Mouse (Mus musculus): ENCODE measurements around the gene Exoc3l4. TPM values are rescaled to one million over a fixed set of nuclear protein-coding genes. Genes with fewer than 3 reads are reported as not detected.

Gene Exoc3l4
- polyA plus RNA-seq, 1 experiment from 2014 or later = 15.5 TPM

DNA sequence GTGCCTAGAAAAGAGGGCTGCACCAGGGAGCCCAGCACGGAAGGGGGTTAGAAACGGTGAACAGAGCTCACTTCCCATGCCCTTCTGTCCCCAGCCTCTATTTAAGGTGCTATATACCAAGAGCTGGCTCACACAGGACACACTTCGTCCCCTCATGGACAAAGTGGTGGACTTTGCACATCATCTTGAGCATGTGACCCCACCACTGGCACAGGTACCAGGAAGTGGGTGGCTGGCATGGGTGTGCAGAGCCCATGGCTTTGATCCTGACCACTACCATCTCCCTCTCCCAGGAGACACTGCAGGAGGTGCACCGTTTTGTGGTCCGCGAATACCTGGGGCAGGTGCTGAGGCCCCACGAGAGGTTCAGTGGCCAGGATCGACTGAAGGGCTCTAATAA, 11.5 kb downstream of the Exoc3l4 start:
- H3K27me3 ChIP-seq = peaks cover 78% of the 10 kb centered on the region
- H3K4me3 ChIP-seq (replicated peaks) = no peak overlapping the region
- no peak overlapping the region for H3K9ac ChIP-seq
- 34% methylated on average over 8 of the region's 8 CpGs for WGBS (ENCODE audit: insufficient replicate concordance)
- 0 out of 2 replicates have a peak, but pooled peaks cover 6% of the 10 kb centered on the region for H3K36me3 ChIP-seq
- H3K4me1 ChIP-seq (replicated peaks) = peaks cover 84% of the 10 kb centered on the region
- no peaks in the 10 kb centered on the region for H3K9me3 ChIP-seq (replicated peaks)
- DNase-seq = no peak
- ATAC-seq (ENCODE audit: low read depth) = no peak
- no peak overlapping the region for H3K27ac ChIP-seq
- H3K4me2 ChIP-seq = peak overlapping the region; percentile 69

DNA sequence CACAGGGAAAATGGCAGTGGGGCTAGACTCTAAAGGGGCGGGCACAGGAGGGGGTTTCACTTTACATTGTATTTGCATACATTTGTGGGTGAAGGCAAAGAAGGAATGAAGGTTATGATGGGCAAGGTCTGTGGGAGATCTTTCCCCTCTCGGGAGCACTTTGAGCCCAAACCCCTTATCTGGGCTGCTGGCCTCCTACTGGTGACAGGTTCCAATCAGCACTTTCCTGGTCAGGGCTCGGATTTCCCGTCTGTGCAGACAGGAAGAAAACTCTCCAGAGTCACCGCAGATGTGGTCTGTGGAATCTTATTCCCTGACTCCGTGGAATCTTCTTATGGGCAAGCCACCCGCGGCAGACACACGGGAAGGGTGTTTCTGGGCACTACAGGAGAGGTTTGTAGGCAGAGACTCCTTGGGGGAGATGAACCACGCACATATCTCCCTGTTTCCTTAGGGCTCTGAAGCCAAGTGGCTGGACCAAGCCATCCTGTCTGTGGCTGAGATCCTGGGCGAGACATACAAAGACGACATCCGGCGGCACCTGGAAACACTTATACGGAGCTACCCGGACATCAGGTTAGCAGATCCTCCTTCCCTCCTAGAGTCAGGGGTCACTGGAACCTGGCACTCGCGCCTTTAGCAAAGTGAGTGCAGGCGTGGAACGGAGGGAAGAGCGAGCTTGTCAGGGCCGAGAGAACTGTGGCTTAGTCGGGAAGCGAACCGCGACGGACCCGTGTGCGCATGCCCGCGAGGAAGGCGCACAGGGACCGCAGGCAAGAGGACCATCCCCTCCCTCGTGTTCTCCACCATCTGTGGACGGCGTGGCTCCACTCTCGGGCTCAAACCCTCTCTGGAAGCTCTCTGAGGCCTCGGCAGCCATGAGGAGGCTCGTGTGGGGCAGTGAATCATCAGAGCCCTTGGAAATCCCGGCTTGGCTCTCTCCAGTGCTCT, 12.4 kb downstream of the Exoc3l4 start:
- no peak for DNase-seq
- ATAC-seq (ENCODE audit: low read depth) = no peak
- peaks cover 69% of the 10 kb centered on the region for H3K27me3 ChIP-seq

DNA sequence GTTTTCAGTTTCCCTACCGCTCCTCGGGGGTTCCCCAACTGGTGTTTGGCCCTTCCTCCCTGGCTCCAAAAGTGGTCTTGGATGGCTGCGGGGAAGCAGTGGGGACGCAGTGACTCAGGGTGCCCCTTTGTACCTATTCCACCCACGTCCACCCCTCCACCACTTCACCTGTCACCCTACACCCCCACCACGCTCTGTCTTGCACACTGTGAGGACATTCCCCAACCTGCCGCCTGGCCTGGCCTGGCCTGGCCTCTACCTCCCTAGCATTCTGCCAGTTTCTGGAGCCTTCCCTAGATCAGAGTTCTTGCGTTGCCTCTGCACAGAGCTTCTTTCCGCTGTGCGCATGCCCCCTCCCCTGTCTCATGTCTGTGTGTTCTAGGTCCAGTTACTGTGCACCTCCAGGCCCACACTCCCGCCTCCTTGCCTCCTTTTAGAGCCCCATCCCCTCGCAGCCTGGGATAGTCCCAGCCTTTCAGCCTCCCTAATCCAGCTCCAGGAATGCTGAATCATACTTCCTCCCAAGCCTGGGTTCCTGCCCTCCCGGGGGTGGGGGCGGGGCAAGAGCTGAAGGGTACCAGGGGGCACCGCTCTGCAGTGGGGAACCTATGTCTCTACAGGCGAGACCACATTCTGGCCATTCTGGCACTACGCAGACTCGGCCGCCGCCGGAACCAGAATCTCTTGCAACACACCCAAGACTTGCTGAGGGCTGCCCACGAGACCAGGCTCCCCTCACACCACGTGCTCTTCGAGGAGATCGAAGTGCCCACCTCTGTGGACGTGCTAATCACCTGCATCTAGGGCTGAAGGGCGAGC, 13.4 kb downstream of the Exoc3l4 start:
- Histone ChIP-seq H3K4me3 (replicated peaks) (peak overlapping the region; percentile 50), H3K27me3 (peaks cover 59% of the 10 kb centered on the region), H3K4me2 (peak overlapping the region; percentile 69), H3K27ac (peak overlapping the region; percentile 3; the same call in 1 of the 2 replicates), H3K4me1 (replicated peaks) (peaks cover 95% of the 10 kb centered on the region), H3K9me3 (replicated peaks) (no peaks in the 10 kb centered on the region), H3K9ac (peak overlapping the region; percentile 40; the same call in 1 of the 2 replicates), H3K36me3 (0 out of 2 replicates have a peak, but pooled peaks cover 3% of the 10 kb centered on the region)
- DNase-seq (no peak), ATAC-seq (ENCODE audit: low read depth) (no peak)
- 17% methylated on average over 27 of the region's 27 CpGs for WGBS (ENCODE audit: insufficient replicate concordance)

More for the DNA sequence above, 12.4 kb downstream of the Exoc3l4 start:
- peak overlapping the region; percentile 50 for H3K4me3 ChIP-seq (replicated peaks)
- peak overlapping the region; percentile 69 for H3K4me2 ChIP-seq
- H3K9ac ChIP-seq = peak overlapping the region; percentile 40
- WGBS (ENCODE audit: insufficient replicate concordance) = 2% methylated on average over 40 of the region's 40 CpGs
- 0 out of 2 replicates have a peak, but pooled peaks cover 3% of the 10 kb centered on the region for H3K36me3 ChIP-seq
- H3K4me1 ChIP-seq (replicated peaks) = peaks cover 85% of the 10 kb centered on the region
- H3K27ac ChIP-seq = no peak overlapping the region; the same call in 1 of the 2 replicates
- H3K9me3 ChIP-seq (replicated peaks) = no peaks in the 10 kb centered on the region

DNA sequence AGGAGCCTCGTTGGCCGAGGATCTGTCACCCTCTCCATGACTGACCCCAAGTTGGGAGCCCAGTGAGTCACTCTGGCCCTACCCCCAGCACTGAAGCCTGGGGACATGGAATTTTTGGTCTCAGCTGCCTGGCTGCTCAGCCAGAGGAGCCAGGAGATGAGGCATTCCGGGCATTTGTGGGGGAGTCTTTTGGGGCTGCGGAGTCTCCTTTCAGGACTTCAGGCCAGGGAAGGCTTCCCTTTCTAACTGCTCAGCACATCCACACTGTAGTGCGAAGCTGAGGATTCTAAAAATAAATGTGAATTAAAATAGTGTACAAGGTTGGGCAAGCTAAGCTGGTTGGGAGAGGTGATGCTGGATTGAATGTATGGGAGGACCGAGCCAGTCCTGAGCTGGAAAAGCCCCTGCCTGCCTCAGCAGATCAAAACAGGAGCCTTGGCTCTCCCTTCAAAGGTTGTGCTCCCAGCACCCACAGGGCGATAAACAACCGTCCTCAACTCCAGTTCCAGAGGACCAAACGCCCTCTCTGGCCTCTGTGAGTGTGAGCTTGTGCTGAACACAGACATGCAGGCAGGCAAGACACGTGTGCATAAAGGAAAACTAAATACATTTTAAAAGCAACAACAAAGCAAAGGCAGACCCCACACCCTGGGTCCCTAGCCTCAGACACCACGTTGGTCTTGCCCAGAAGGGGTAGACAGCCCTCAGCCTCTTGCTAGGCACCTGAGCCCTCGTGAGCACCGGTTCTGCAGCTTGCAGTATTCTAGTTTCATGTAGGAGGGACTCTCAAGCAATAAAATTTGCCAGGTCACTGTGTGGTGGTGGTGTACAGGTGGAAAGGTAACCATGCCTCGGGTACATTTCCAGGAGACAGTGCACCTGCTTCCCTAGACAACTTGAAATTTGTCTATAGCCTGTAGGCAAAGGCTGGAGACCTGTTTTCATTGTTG, 14.3 kb downstream of the Exoc3l4 start:
- Histone ChIP-seq H3K4me1 (replicated peaks) (peaks cover 96% of the 10 kb centered on the region), H3K9me3 (replicated peaks) (no peaks in the 10 kb centered on the region), H3K27ac (peak overlapping the region; percentile 32; the same call in 1 of the 2 replicates), H3K4me3 (replicated peaks) (no peak overlapping the region), H3K9ac (0 out of 2 replicates have a peak overlapping the region, but pooled peaks have one; percentile 40), H3K4me2 (no peak overlapping the region), H3K36me3 (0 out of 2 replicates have a peak, but pooled peaks cover 3% of the 10 kb centered on the region), H3K27me3 (peaks cover 51% of the 10 kb centered on the region)
- 47% methylated on average over 14 of the region's 14 CpGs for WGBS (ENCODE audit: insufficient replicate concordance)
- ATAC-seq (ENCODE audit: low read depth) (no peak), DNase-seq (no peak)

DNA sequence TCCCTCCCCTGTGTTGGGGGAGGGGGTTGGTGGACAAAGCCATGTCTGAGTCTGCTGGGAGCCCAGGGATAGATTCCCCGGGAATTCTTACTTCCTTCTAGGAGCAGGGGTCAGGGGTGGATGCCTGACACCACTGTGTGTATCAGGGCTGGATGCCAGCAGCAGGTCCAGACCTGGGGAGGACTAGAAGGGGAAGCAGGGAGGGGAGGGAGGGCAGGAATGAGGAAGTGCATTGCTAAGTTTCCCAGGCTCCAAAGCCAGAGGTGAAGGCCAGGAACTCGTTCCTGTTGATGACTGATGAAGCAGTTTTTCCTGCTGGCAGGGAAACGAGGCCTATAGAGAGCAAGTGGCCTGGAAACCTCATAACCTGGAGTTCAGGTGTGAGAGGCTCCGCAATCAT, 15.3 kb downstream of the Exoc3l4 start:
- no peak overlapping the region for H3K4me3 ChIP-seq (replicated peaks)
- 0 out of 2 replicates have a peak overlapping the region, but pooled peaks have one; percentile 6 for H3K9ac ChIP-seq
- no peak for ATAC-seq (ENCODE audit: low read depth)
- peak overlapping the region; percentile 75 for H3K27ac ChIP-seq
- no peak overlapping the region for H3K4me2 ChIP-seq
- 0 out of 2 replicates have a peak, but pooled peaks cover 2% of the 10 kb centered on the region for H3K36me3 ChIP-seq
- 41% methylated on average over 4 of the region's 4 CpGs for WGBS (ENCODE audit: insufficient replicate concordance)
- no peak for DNase-seq
- peaks cover 100% of the 10 kb centered on the region for H3K4me1 ChIP-seq (replicated peaks)
- H3K9me3 ChIP-seq (replicated peaks) = no peaks in the 10 kb centered on the region
- peaks cover 47% of the 10 kb centered on the region for H3K27me3 ChIP-seq

DNA sequence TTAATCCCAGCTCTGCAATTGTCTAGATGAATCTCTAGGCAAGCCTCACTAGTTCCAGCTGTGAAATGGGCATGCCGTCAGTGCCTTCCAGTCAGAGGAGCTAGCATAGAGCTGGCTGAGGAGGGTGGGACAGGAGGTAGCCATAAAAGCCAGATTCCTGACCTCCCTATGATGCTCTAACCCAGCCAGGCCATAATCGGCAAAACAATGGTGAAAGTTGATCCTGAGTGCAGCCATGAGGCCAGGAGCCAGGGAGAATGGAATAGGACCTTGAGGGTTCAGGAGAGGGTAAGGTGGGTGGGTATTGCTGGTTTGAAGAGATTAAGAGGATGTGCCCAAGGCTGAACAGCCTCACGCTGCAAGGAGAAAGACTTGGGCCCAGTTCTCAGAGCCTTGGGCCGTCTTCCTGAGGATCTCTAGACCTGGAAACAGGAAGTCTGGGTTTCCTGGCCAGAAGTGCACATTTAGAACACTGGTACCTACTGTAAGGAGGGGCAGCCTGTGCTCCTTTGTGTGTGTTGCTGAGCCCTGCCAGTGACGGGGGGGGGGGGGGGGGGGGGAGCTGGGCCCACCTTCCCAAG, 16.0 kb downstream of the Exoc3l4 start:
- no peak overlapping the region for H3K4me3 ChIP-seq (replicated peaks)
- no peaks in the 10 kb centered on the region for H3K36me3 ChIP-seq
- no peaks in the 10 kb centered on the region for H3K9me3 ChIP-seq (replicated peaks)
- WGBS (ENCODE audit: insufficient replicate concordance) = 47% methylated on average over 4 of the region's 5 CpGs
- 0 out of 2 replicates have a peak overlapping the region, but pooled peaks have one; percentile 22 for H3K4me2 ChIP-seq
- peak overlapping the region; percentile 75 for H3K27ac ChIP-seq
- ATAC-seq (ENCODE audit: low read depth) = no peak; the same call in 1 of the 2 replicates
- peaks cover 100% of the 10 kb centered on the region for H3K4me1 ChIP-seq (replicated peaks)
- H3K27me3 ChIP-seq = peaks cover 39% of the 10 kb centered on the region
- no peak for DNase-seq
- peak overlapping the region; percentile 46; the same call in 1 of the 2 replicates for H3K9ac ChIP-seq

DNA sequence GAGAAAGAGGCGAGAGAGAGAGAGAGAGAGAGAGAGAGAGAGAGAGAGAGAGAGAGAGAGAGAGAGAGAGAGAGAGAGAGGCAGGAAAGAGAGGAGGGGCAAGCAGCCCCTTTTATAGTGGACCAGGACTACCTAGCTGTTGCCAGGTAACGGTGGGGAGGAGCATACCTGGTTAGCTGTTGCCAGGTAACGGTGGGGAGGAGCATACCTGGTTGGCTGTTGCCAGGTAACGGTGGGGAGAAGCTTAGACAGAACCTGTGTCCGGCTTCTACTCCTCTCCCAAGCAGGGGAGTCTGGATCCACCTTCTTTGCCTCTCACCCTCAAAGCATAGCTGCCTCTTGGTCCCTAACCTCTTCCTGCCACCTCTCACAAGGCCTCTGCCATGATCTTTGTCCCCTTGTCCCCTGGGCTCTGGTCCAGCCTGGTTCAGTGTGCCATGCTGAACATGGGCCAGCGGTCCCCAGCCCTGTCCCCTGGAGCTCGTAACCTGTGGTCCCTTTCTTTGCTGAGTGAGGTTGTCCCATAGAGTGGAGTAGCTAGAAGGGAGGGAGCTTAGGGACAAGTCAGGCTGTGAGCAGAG, 17.4 kb downstream of the Exoc3l4 start:
- Histone ChIP-seq H3K36me3 (no peaks in the 10 kb centered on the region), H3K4me3 (replicated peaks) (peak overlapping the region; percentile 11; the same call in 1 of the 2 replicates), H3K9me3 (replicated peaks) (no peaks in the 10 kb centered on the region), H3K9ac (peak overlapping the region; percentile 64), H3K4me1 (replicated peaks) (peaks cover 100% of the 10 kb centered on the region), H3K27me3 (peaks cover 25% of the 10 kb centered on the region), H3K4me2 (peak overlapping the region; percentile 63), H3K27ac (peak overlapping the region; percentile 90)
- WGBS (ENCODE audit: insufficient replicate concordance) = 57% methylated on average over 7 of the region's 7 CpGs
- no peak for DNase-seq
- no peak; the same call in 1 of the 2 replicates for ATAC-seq (ENCODE audit: low read depth)

DNA sequence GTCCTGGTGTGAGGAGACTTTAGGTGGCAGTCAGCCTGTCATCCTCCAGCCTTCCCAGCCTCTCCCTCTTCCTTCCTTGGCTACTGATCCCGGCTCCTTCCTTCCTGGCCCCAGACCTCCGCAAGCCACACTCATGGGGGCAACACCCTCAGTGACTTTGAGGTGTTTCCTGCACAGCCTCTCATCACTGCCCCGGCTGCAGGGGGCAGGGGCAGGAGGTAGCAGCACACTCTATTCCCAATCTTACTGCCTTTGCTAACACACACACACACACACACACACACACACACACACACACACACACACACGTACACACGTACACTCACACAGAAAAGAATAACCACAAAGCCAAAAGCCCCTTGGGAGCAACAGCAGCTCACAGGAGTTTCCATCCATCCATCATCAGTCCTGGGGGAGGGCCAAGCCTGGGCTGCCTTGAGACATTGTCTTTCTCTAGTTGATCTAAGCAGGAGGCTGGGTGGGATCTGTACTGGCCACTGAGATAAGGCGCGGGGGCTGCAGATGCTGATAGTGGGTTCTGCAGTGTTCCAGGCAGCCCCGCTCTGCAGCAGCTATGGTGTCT, 18.0 kb downstream of the Exoc3l4 start:
- Histone ChIP-seq H3K9me3 (replicated peaks) (no peaks in the 10 kb centered on the region), H3K27me3 (peaks cover 19% of the 10 kb centered on the region), H3K27ac (peak overlapping the region; percentile 90), H3K4me2 (peak overlapping the region; percentile 63), H3K9ac (peak overlapping the region; percentile 64), H3K36me3 (no peaks in the 10 kb centered on the region), H3K4me3 (replicated peaks) (peak overlapping the region; percentile 11; the same call in 1 of the 2 replicates), H3K4me1 (replicated peaks) (peaks cover 100% of the 10 kb centered on the region)
- ATAC-seq (ENCODE audit: low read depth) (peak; percentile 91), DNase-seq (peak; percentile 82)
- 10% methylated on average over 6 of the region's 8 CpGs for WGBS (ENCODE audit: insufficient replicate concordance)

DNA sequence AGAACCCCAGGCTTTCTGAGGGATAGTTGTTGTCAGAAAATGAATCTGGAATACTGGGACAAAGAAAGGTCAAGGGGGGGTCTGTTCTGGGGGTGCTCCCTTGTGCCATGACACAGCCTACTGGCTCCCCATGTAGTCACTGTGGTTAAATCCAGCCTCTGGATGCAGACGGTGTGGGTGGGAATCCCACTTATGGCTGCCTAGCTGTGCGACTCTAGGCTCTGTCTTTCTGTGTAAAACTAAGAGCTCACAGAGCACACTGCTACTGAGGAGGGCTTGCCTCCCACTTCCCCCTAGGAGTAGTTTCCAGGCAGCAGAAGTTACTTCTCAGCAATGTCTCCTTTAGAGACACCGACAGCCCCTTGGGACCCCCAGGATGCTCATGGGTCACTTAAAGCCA, 19.4 kb downstream of the Exoc3l4 start:
- H3K27me3 ChIP-seq = peaks cover 6% of the 10 kb centered on the region; the same call in 1 of the 2 replicates
- H3K36me3 ChIP-seq = no peaks in the 10 kb centered on the region
- peak overlapping the region; percentile 70 for H3K27ac ChIP-seq
- H3K4me3 ChIP-seq (replicated peaks) = no peak overlapping the region
- no peak for DNase-seq
- peaks cover 94% of the 10 kb centered on the region for H3K4me1 ChIP-seq (replicated peaks)
- WGBS (ENCODE audit: insufficient replicate concordance) = 75% methylated on average over 3 of the region's 3 CpGs
- H3K4me2 ChIP-seq = no peak overlapping the region
- H3K9ac ChIP-seq = peak overlapping the region; percentile 44; the same call in 1 of the 2 replicates
- no peak for ATAC-seq (ENCODE audit: low read depth)
- H3K9me3 ChIP-seq (replicated peaks) = no peaks in the 10 kb centered on the region
